Mouse (Mus musculus): ENCODE results near the gene Efhc1.

- TF ChIP-seq CTCF (conservative IDR thresholded peaks at IDR 0.05 in 1 of 2, IDR thresholded peaks at IDR 0.05 in 1 of 2; ENCODE audit: low read depth in 2 of 2, low read length in 2 of 2) (peak in 1 of 2 experiments; percentile 33; a peak in 2 of 4 replicates), JUND (conservative IDR thresholded peaks at IDR 0.05; ENCODE audit: low read depth, low read length) (no peak), MAX (IDR thresholded peaks at IDR 0.05; ENCODE audit: low read length) (no peak), POLR2A (IDR thresholded peaks at IDR 0.05; ENCODE audit: low read depth, low read length) (no peak), PAX5 (IDR thresholded peaks at IDR 0.05; ENCODE audit: low read length) (no peak), USF1 (IDR thresholded peaks at IDR 0.05; ENCODE audit: low read depth, low read length) (no peak), EP300 (IDR thresholded peaks at IDR 0.05; ENCODE audit: low read length) (no peak), ETS1 (conservative IDR thresholded peaks at IDR 0.05; ENCODE audit: low read depth, low read length) (no peak), POLR2AphosphoS2 (IDR thresholded peaks at IDR 0.05; ENCODE audit: low read depth, low read length) (no peak), MXI1 (IDR thresholded peaks at IDR 0.05; ENCODE audit: low read depth, low read length) (no peak), MAFK (IDR thresholded peaks at IDR 0.05; ENCODE audit: insufficient replicate concordance, low read length) (no peak)
Observed at GRCm38 (mm10) chr1:20943016-20943415, 8.4 kb upstream of the Efhc1 start.
